Mouse (Mus musculus) cerebellum, postnatal 14 days (tissue): ENCODE measurements around the gene Scn1a.

Experiments
- DNase-seq, 2 experiments: peaks; one replicate each; pipeline ENCODE4 v3.0.0; 2021; ENCODE audit warnings: mixed read lengths in 2 of 2

The Scn1a gene

GRCm38 (mm10) chr2:66440711-66441110 lies at the start of gene Scn1a:
TSS of gene Scn1a (minus strand) at chr2:66440840.
- DNase-seq, result peak; percentile 18 to 46

- DNase-seq, result no peak
Measured at GRCm38 (mm10) chr2:66478395-66478794, 37.8 kb upstream of the Scn1a start.

- peak; percentile 56 to 58 for DNase-seq
Measured at GRCm38 (mm10) chr2:66473181-66473822, 32.7 kb upstream of the Scn1a start.

GRCm38 (mm10) chr2:66465484-66465883 lies 24.8 kb upstream of the Scn1a start:
- DNase-seq, result no peak

- no peak for DNase-seq
Measured at GRCm38 (mm10) chr2:66464874-66465458, 24.3 kb upstream of the Scn1a start.

- peak; percentile 43 to 57 for DNase-seq
Measured at GRCm38 (mm10) chr2:66463916-66464315, 23.3 kb upstream of the Scn1a start.

- no peak for DNase-seq
Measured at GRCm38 (mm10) chr2:66462458-66462857, 21.8 kb upstream of the Scn1a start.

- peak; percentile 26 to 49 for DNase-seq
Measured at GRCm38 (mm10) chr2:66439764-66440471, 722 bp downstream of the Scn1a start.

- no peak for DNase-seq
Measured at GRCm38 (mm10) chr2:66436286-66436685, 4.4 kb downstream of the Scn1a start.

- DNase-seq, result peak; percentile 76
Measured at GRCm38 (mm10) chr2:66409740-66410290, 30.8 kb downstream of the Scn1a start.

- DNase-seq, result peak; percentile 76 to 81
Measured at GRCm38 (mm10) chr2:66408899-66409739, 31.5 kb downstream of the Scn1a start.

- peak; percentile 16 to 37 for DNase-seq
Measured at GRCm38 (mm10) chr2:66408456-66408855, 32.2 kb downstream of the Scn1a start.

GRCm38 (mm10) chr2:66392586-66392985 lies 48.1 kb downstream of the Scn1a start:
- no peak for DNase-seq

- DNase-seq, result no peak
Measured at GRCm38 (mm10) chr2:66367957-66368356, 72.7 kb downstream of the Scn1a start.

GRCm38 (mm10) chr2:66350590-66350989 lies 90.0 kb downstream of the Scn1a start:
- no peak for DNase-seq

GRCm38 (mm10) chr2:66346622-66347021 lies 94.0 kb downstream of the Scn1a start:
- DNase-seq, result no peak

GRCm38 (mm10) chr2:66346181-66346580 lies 94.5 kb downstream of the Scn1a start:
- no peak for DNase-seq

GRCm38 (mm10) chr2:66337406-66337805 lies 103.2 kb downstream of the Scn1a start:
- peak; percentile 56 to 77 for DNase-seq

- no peak for DNase-seq
Measured at GRCm38 (mm10) chr2:66336396-66336795, 104.2 kb downstream of the Scn1a start.

GRCm38 (mm10) chr2:66272551-66272950 lies 168.1 kb downstream of the Scn1a start:
- DNase-seq, result no peak

- DNase-seq, result peak; percentile 98 to 99
Measured at GRCm38 (mm10) chr2:66256220-66257131, 184.2 kb downstream of the Scn1a start, which contains the start of gene Ttc21b. TSS of gene Ttc21b (minus strand) at chr2:66256617.
